In genomic region chr17:90141602-90142001, GRCm38 (mm10) we compare ENCODE assay signal across 10 mouse cellular contexts.
A peak's percentile ranks its signal among the peaks of the same experiment; 100 is the strongest.
DNase-seq lines count a peak whose midpoint lies in the region; ATAC-seq and TF ChIP-seq lines count a peak whose summit lies in the region.
"Had no signal": no experiment of that assay in that cellular context is flagged by ENCODE, and none has a peak within 500 bp of the region (broad histone marks: within the 10 kb centered on the region; RNA-seq: fewer than 3 reads in every experiment).

No protein-coding gene starts in this region.

- H3K9ac ChIP-seq in lung, postnatal 0 days (replicated peaks; ENCODE audit: low read depth) = no peak overlapping the region
- H3K9ac ChIP-seq: hindbrain, embryonic 15.5 days had no signal

- no peaks in the 10 kb centered on the region for H3K36me3 ChIP-seq in lung, postnatal 0 days (ENCODE audit: insufficient read depth, low read length)
- H3K36me3 ChIP-seq: hindbrain, embryonic 15.5 days had no signal

- DNase-seq in cerebellum, adult 11-12 months = peak; percentile 28
- no peak for DNase-seq in lung, postnatal 0 days (ENCODE audit: low spot score)
- no peak for DNase-seq in lung, postnatal 4 days
- DNase-seq in cerebellum, adult 8-10 months = peak; percentile 33
- peak; percentile 21 for DNase-seq in mesoderm, embryonic 11.5 days (ENCODE audit: low read depth, low spot score)
- DNase-seq in Muller cell, postnatal 12 days (ENCODE audit: inconsistent ontology term) = no peak
- DNase-seq in gastrocnemius, adult 8-10 months (ENCODE audit: low spot score in 2 of 2) = no peak

- WGBS in lung, postnatal 0 days = 43% methylated on average over 4 of the region's 4 CpGs

- no peak overlapping the region for H3K27ac ChIP-seq in lung, postnatal 0 days (ENCODE audit: low read length)
- H3K27ac ChIP-seq: hindbrain, embryonic 15.5 days; macrophage had no signal

- no peaks in the 10 kb centered on the region for H3K27me3 ChIP-seq in lung, postnatal 0 days (replicated peaks; ENCODE audit: insufficient read depth, low read length)
- H3K27me3 ChIP-seq: hindbrain, embryonic 15.5 days had no signal

- no peak overlapping the region for H3K4me3 ChIP-seq in lung, postnatal 0 days (ENCODE audit: low read depth, low read length)
- H3K4me3 ChIP-seq: hindbrain, embryonic 15.5 days had no signal

- no peak for TF ChIP-seq EP300 in lung, postnatal 0 days (IDR thresholded peaks at IDR 0.05)

- H3K4me1 ChIP-seq in lung, postnatal 0 days (ENCODE audit: insufficient read depth, low read depth, low read length) = no peaks in the 10 kb centered on the region
- H3K4me1 ChIP-seq: hindbrain, embryonic 15.5 days had no signal

- no peaks in the 10 kb centered on the region for H3K9me3 ChIP-seq in lung, postnatal 0 days (ENCODE audit: low read length)
- H3K9me3 ChIP-seq: hindbrain, embryonic 15.5 days had no signal

- H3K4me2 ChIP-seq in lung, postnatal 0 days (replicated peaks; ENCODE audit: low read depth, low read length) = no peak overlapping the region
- H3K4me2 ChIP-seq: hindbrain, embryonic 15.5 days had no signal

- peak; percentile 10; the same call in 1 of the 2 replicates for TF ChIP-seq CTCF in lung, postnatal 0 days (IDR thresholded peaks at IDR 0.05)

- ATAC-seq in cerebellum, adult (ENCODE audit: insufficient number of reproducible peaks, low FRiP score, low TSS enrichment) = no peak
- ATAC-seq in lung, postnatal 0 days = no peak

Comparison
In these comparisons a context has a peak if more than half of its experiments do, and no peak if none do; other contexts are left out.
1. DNase-seq: peak in cerebellum, adult 11-12 months (single experiment), cerebellum, adult 8-10 months (single experiment) and mesoderm, embryonic 11.5 days (single experiment); none in lung, postnatal 0 days (single experiment), lung, postnatal 4 days (0 of 2), Muller cell, postnatal 12 days (single experiment) and gastrocnemius, adult 8-10 months (0 of 2).